Comparison of ENCODE assay signal across 1 mouse cellular context in genomic region chr5:77285685-77286084, GRCm38 (mm10).
TF ChIP-seq lines count a peak whose summit lies in the region.

No protein-coding gene starts in this region.

TF ChIP-seq in CH12.LX, 34 proteins besides CTCF, POLR2A, EP300 and RAD21 (continued from another document):
- TF ChIP-seq RCOR1 (conservative IDR thresholded peaks at IDR 0.05; ENCODE audit: low read depth, low read length) (peak; percentile 46; the same call in 1 of the 2 replicates), ZNF384 (IDR thresholded peaks at IDR 0.05; ENCODE audit: low read depth, low read length) (no peak), PAX5 (IDR thresholded peaks at IDR 0.05; ENCODE audit: low read length) (no peak), NRF1 (IDR thresholded peaks at IDR 0.05; ENCODE audit: low read depth, low read length) (no peak), CHD1 (IDR thresholded peaks at IDR 0.05; ENCODE audit: low read depth, low read length) (no peak), JUND (conservative IDR thresholded peaks at IDR 0.05; ENCODE audit: low read depth, low read length) (peak; percentile 65; the same call in 1 of the 2 replicates), JUN (IDR thresholded peaks at IDR 0.05; ENCODE audit: insufficient read depth, low read depth, low read length) (peak; percentile 58; the same call in 1 of the 2 replicates), E2F4 (IDR thresholded peaks at IDR 0.05; ENCODE audit: insufficient replicate concordance, low read depth, low read length) (no peak), MEF2A (IDR thresholded peaks at IDR 0.05; ENCODE audit: borderline replicate concordance, low read depth, low read length) (peak; percentile 70; the same call in 1 of the 2 replicates), ETS1 (conservative IDR thresholded peaks at IDR 0.05; ENCODE audit: low read depth, low read length) (peak; percentile 90), MAZ (IDR thresholded peaks at IDR 0.05; ENCODE audit: low read depth, low read length) (no peak), USF1 (IDR thresholded peaks at IDR 0.05; ENCODE audit: low read depth, low read length) (no peak), ZKSCAN1 (IDR thresholded peaks at IDR 0.05; ENCODE audit: borderline replicate concordance, low read depth, low read length) (no peak), MAX (IDR thresholded peaks at IDR 0.05; ENCODE audit: low read length) (peak; percentile 43; the same call in 1 of the 2 replicates), TCF12 (IDR thresholded peaks at IDR 0.05; ENCODE audit: low read depth, low read length) (peak; percentile 28; the same call in 1 of the 2 replicates), SIN3A (IDR thresholded peaks at IDR 0.05; ENCODE audit: low read length) (peak; percentile 67; the same call in 1 of the 2 replicates)
TF ChIP-seq in CH12.LX: peak in this region for 13.
